Mouse (Mus musculus): Measurements from ENCODE around the gene Slc16a11. TPM values are rescaled to one million over a fixed set of nuclear protein-coding genes. Genes with fewer than 3 reads are reported as not detected.
A peak's percentile ranks its signal among the peaks of the same experiment; 100 is the strongest.
"Not testable (repeated sequence)": the region's sequence is repeated elsewhere in the genome, so short reads cannot be mapped to it uniquely, and the experiment has no call there.

Slc16a11 gene
- polyA plus RNA-seq (2014; fragmentation: Nextera tagmentation; extraction: Ambion mirVana): 0.23 and 0.63 TPM in 2 replicates

GRCm38 (mm10) chr11:70212423-70212822, at the start of gene Slc16a11:
Gene Slc16a11, plus strand, starts transcription at chr11:70212752.
- no peak for DNase-seq
- no peak for ATAC-seq (ENCODE audit: insufficient read depth)
- no peak for TF ChIP-seq CTCF (IDR thresholded peaks at IDR 0.05; ENCODE audit: low read depth)
- Histone ChIP-seq H3K27me3 (ENCODE audit: insufficient read depth, low read length) (peaks cover 36% of the 10 kb centered on the region), H3K27ac (ENCODE audit: low read depth) (no peak within 1 kb of the TSS), H3K4me3 (ENCODE audit: low read depth, low read length) (no peak within 1 kb of the TSS), H3K4me1 (ENCODE audit: insufficient read depth) (0 out of 2 replicates have a peak, but pooled peaks cover 8% of the 10 kb centered on the region), H3K9me3 (ENCODE audit: low read depth, low read length) (no peaks in the 10 kb centered on the region), H3K36me3 (ENCODE audit: insufficient read depth) (no peaks in the 10 kb centered on the region), H3K4me2 (peak within 1 kb of the TSS; percentile 61; the same call in 1 of the 2 replicates), H3K9ac (no peak within 1 kb of the TSS)
- WGBS: 51% methylated on average over 6 of the region's 6 CpGs

- Histone ChIP-seq H3K9ac (no peak overlapping the region), H3K4me3 (ENCODE audit: low read depth, low read length) (no peak overlapping the region), H3K27me3 (ENCODE audit: insufficient read depth, low read length) (no peaks in the 10 kb centered on the region), H3K4me1 (ENCODE audit: insufficient read depth) (no peaks in the 10 kb centered on the region), H3K4me2 (no peak overlapping the region), H3K27ac (ENCODE audit: low read depth) (no peak overlapping the region), H3K36me3 (ENCODE audit: insufficient read depth) (no peaks in the 10 kb centered on the region), H3K9me3 (ENCODE audit: low read depth, low read length) (no peaks in the 10 kb centered on the region)
- peak; percentile 3 for DNase-seq
- no peak for ATAC-seq (ENCODE audit: insufficient read depth)
- WGBS: 64% methylated on average over 16 of the region's 16 CpGs
- TF ChIP-seq CTCF (IDR thresholded peaks at IDR 0.05; ENCODE audit: low read depth): no peak
These were observed 46.3 kb upstream of the Slc16a11 start for GRCm38 (mm10) chr11:70165972-70166921.

- no peak overlapping the region for H3K4me3 ChIP-seq (ENCODE audit: low read depth, low read length)
- H3K4me1 ChIP-seq (ENCODE audit: insufficient read depth): no peaks in the 10 kb centered on the region
- WGBS: 45% methylated on average over 7 of the region's 7 CpGs
- no peak overlapping the region for H3K9ac ChIP-seq
- DNase-seq (no peak), ATAC-seq (ENCODE audit: insufficient read depth) (no peak)
- H3K36me3 ChIP-seq (ENCODE audit: insufficient read depth): no peaks in the 10 kb centered on the region
- H3K27ac ChIP-seq (ENCODE audit: low read depth): no peak overlapping the region
- no peak for TF ChIP-seq CTCF (IDR thresholded peaks at IDR 0.05; ENCODE audit: low read depth)
- H3K4me2 ChIP-seq: no peak overlapping the region
- H3K9me3 ChIP-seq (ENCODE audit: low read depth, low read length): no peaks in the 10 kb centered on the region
- H3K27me3 ChIP-seq (ENCODE audit: insufficient read depth, low read length): no peaks in the 10 kb centered on the region
These were observed 44.4 kb upstream of the Slc16a11 start for GRCm38 (mm10) chr11:70168136-70168535.

GRCm38 (mm10) chr11:70169471-70169870, 43.1 kb upstream of the Slc16a11 start:
- not testable (repeated sequence) for H3K36me3 ChIP-seq (ENCODE audit: insufficient read depth); H3K4me2 ChIP-seq; H3K27me3 ChIP-seq (ENCODE audit: insufficient read depth, low read length); H3K9ac ChIP-seq; H3K27ac ChIP-seq (ENCODE audit: low read depth); ATAC-seq (ENCODE audit: insufficient read depth); H3K9me3 ChIP-seq (ENCODE audit: low read depth, low read length); DNase-seq; H3K4me3 ChIP-seq (ENCODE audit: low read depth, low read length); H3K4me1 ChIP-seq (ENCODE audit: insufficient read depth)
- 84% methylated on average over 7 of the region's 7 CpGs for WGBS

GRCm38 (mm10) chr11:70170291-70170690, 42.3 kb upstream of the Slc16a11 start:
- ATAC-seq (ENCODE audit: insufficient read depth): no peak
- TF ChIP-seq CTCF (IDR thresholded peaks at IDR 0.05; ENCODE audit: low read depth): no peak
- H3K4me2 ChIP-seq: no peak overlapping the region
- H3K27ac ChIP-seq (ENCODE audit: low read depth): no peak overlapping the region
- no peaks in the 10 kb centered on the region for H3K36me3 ChIP-seq (ENCODE audit: insufficient read depth)
- no peaks in the 10 kb centered on the region for H3K9me3 ChIP-seq (ENCODE audit: low read depth, low read length)
- no peaks in the 10 kb centered on the region for H3K27me3 ChIP-seq (ENCODE audit: insufficient read depth, low read length)
- no peak for DNase-seq
- no peak overlapping the region for H3K9ac ChIP-seq
- 75% methylated on average over 7 of the region's 7 CpGs for WGBS
- no peaks in the 10 kb centered on the region for H3K4me1 ChIP-seq (ENCODE audit: insufficient read depth)
- H3K4me3 ChIP-seq (ENCODE audit: low read depth, low read length): no peak overlapping the region

- H3K4me1 ChIP-seq (ENCODE audit: insufficient read depth): no peaks in the 10 kb centered on the region
- DNase-seq (no peak), ATAC-seq (ENCODE audit: insufficient read depth) (no peak)
- no peaks in the 10 kb centered on the region for H3K36me3 ChIP-seq (ENCODE audit: insufficient read depth)
- H3K9me3 ChIP-seq (ENCODE audit: low read depth, low read length): no peaks in the 10 kb centered on the region
- TF ChIP-seq CTCF (IDR thresholded peaks at IDR 0.05; ENCODE audit: low read depth): no peak
- no peak overlapping the region for H3K4me3 ChIP-seq (ENCODE audit: low read depth, low read length)
- no peaks in the 10 kb centered on the region for H3K27me3 ChIP-seq (ENCODE audit: insufficient read depth, low read length)
- no peak overlapping the region for H3K27ac ChIP-seq (ENCODE audit: low read depth)
- WGBS: 68% methylated on average over 7 of the region's 7 CpGs
- H3K4me2 ChIP-seq: no peak overlapping the region
- no peak overlapping the region for H3K9ac ChIP-seq
These were observed 41.4 kb upstream of the Slc16a11 start for GRCm38 (mm10) chr11:70171181-70171580.

GRCm38 (mm10) chr11:70171847-70172246, 40.7 kb upstream of the Slc16a11 start:
- Histone ChIP-seq H3K9ac (no peak overlapping the region), H3K27me3 (ENCODE audit: insufficient read depth, low read length) (no peaks in the 10 kb centered on the region), H3K4me3 (ENCODE audit: low read depth, low read length) (no peak overlapping the region), H3K4me1 (ENCODE audit: insufficient read depth) (no peaks in the 10 kb centered on the region), H3K4me2 (no peak overlapping the region), H3K27ac (ENCODE audit: low read depth) (no peak overlapping the region), H3K9me3 (ENCODE audit: low read depth, low read length) (no peaks in the 10 kb centered on the region), H3K36me3 (ENCODE audit: insufficient read depth) (no peaks in the 10 kb centered on the region)
- 36% methylated on average over 3 of the region's 3 CpGs for WGBS
- DNase-seq (peak; percentile 44), ATAC-seq (ENCODE audit: insufficient read depth) (no peak)
- peak; percentile 57 for TF ChIP-seq CTCF (IDR thresholded peaks at IDR 0.05; ENCODE audit: low read depth)

All from lung, embryonic 14.5 days (tissue).